Mouse (Mus musculus) liver, postnatal 0 days (tissue): Measurements from ENCODE around the gene Tmem183a. TPM values are rescaled to one million over a fixed set of nuclear protein-coding genes. Genes with fewer than 3 reads are reported as not detected.

Experiments
- ATAC-seq: fragments of 200-750 bp; cut with Nextera tagmentation; 2 replicates; pipeline ENCODE4 v1.8.0; 2017; ENCODE audit warnings: mild to moderate bottlenecking, moderate library complexity
- DNase-seq: peaks from one replicate; pipeline ENCODE4 v3.0.0-alpha.2; 2016
- H3K27ac ChIP-seq: fragments of 300-500 bp; sonication (generic); 2 replicates; pipeline ENCODE4 v1.5.1; 2014; ENCODE audit warnings: antibody characterized with exemption, moderate library complexity, mild to moderate bottlenecking, low read depth
- H3K27me3 ChIP-seq: fragments of 300-500 bp; sonication (generic); 2 replicates; pipeline ENCODE4 v1.6.1; 2014; ENCODE audit warnings: low read length, control low read depth, mixed read lengths; ENCODE audit not compliant: insufficient read depth
- H3K36me3 ChIP-seq: fragments of 300-500 bp; sonication (generic); replicated peaks from 2 replicates; pipeline ENCODE4 v1.6.1; 2014; ENCODE audit warnings: mild to moderate bottlenecking, control low read depth, low read length, moderate library complexity, mixed read lengths; ENCODE audit not compliant: insufficient read depth
- H3K4me1 ChIP-seq: fragments of 300-500 bp; sonication (generic); 2 replicates; pipeline ENCODE4 v1.6.1; 2014; ENCODE audit warnings: antibody characterized with exemption, mild to moderate bottlenecking, control low read depth; ENCODE audit not compliant: insufficient read depth
- H3K4me2 ChIP-seq: fragments of 300-500 bp; sonication (generic); 2 replicates; pipeline ENCODE4 v1.6.1; 2014; ENCODE audit warnings: low read depth, mild to moderate bottlenecking, low read length, moderate library complexity, mixed read lengths
- H3K4me3 ChIP-seq: fragments of 300-500 bp; sonication (generic); 2 replicates; pipeline ENCODE4 v1.5.1; 2014; ENCODE audit warnings: low read depth, low read length
- H3K9ac ChIP-seq: fragments of 300-500 bp; sonication (generic); replicated peaks from 2 replicates; pipeline ENCODE4 v1.6.1; 2014; ENCODE audit warnings: mild to moderate bottlenecking, moderate library complexity
- H3K9me3 ChIP-seq: fragments of 300-500 bp; sonication (generic); 2 replicates; pipeline ENCODE4 v1.6.1; 2016; ENCODE audit warnings: mild to moderate bottlenecking, control low read depth, low read length, mixed read lengths
- CTCF ChIP-seq: sonication (generic); IDR thresholded peaks from 2 replicates; pipeline ENCODE4 v1.5.1; 2016; ENCODE audit warnings: antibody characterized with exemption, low read depth
- EP300 ChIP-seq: IDR thresholded peaks from 2 replicates; pipeline ENCODE4 v1.6.1; 2016; ENCODE audit warnings: antibody characterized with exemption, low read depth, mild to moderate bottlenecking
- whole genome bisulfite sequencing: fragments of 180-500 bp; shearing (Covaris S2); extraction: QIAGEN DNeasy Blood & Tissue Kit; methylation state at CpG from one replicate; pipeline ENCODE4 v1.1.7; 2014; ENCODE audit not compliant: insufficient replicate concordance; 5-methylcytosine and 5-hydroxymethylcytosine counted together
- polyA plus RNA-seq: library from polyadenylated mRNA; unstranded; fragments of >200 nt; fragmentation: Nextera tagmentation; extraction: Ambion mirVana; gene quantifications from 2 replicates; pipeline ENCODE4 v1.2.1, GENCODE M21; 2015

The Tmem183a gene
- polyA plus RNA-seq, 1 experiment from 2014 or later = 46.1 TPM

DNA sequence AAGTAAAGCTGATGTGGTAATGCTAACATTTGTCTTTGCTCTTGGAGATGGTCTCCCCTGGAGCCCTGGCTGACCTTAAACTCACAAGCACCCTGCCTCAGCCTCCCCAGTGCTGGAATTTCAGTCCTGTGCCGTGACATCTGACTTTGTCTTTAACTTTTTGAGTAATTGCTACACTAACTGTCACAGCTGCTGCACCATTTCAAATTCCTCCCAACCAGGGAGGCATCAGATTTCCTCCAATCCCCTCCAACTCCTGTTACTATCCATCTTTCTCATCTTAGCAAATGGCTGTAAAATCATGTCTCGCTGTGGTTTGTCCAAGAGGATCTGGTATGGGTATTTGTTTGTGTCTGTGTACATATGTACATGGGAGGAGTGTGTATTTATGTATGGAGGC, 12.3 kb upstream of the Tmem183a start:
- Histone ChIP-seq H3K9ac (no peak overlapping the region), H3K27me3 (no peaks in the 10 kb centered on the region), H3K9me3 (peaks cover 11% of the 10 kb centered on the region), H3K4me1 (no peaks in the 10 kb centered on the region), H3K4me3 (no peak overlapping the region), H3K4me2 (no peak overlapping the region), H3K27ac (no peak overlapping the region), H3K36me3 (no peaks in the 10 kb centered on the region)
- TF ChIP-seq CTCF = no peak
- DNase-seq (no peak), ATAC-seq (no peak)
- WGBS = 62% methylated on average over 2 of the region's 2 CpGs

DNA sequence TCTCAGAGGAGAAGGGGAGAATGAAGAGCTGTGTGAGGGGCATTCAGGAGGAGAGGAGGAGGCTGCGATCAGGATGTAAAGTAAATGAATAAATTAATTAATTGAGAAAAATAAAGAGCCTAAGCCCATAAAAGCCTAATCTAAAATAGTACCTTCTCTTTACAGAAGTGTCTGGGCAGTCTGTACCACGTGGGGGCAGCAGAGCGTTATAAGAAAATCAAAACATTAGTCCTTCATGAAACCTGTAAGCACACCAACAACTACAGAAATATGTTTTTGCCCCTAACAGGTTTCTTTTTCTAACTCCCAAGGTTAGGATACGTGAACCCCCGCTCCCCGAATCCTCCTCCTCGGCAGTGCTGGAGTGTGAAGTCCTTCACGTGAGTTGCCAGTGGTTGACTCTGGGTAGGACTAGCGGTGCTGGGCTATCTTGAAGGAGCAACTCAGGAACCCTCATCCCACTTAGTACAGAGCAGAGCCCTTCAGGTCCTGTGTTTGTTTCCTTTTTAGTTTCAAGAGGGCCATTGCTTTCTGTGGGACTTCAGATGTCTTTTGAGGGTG, 7.1 kb upstream of the Tmem183a start:
- Histone ChIP-seq H3K4me1 (no peaks in the 10 kb centered on the region), H3K4me2 (no peak overlapping the region), H3K36me3 (no peaks in the 10 kb centered on the region), H3K9me3 (peaks cover 11% of the 10 kb centered on the region), H3K27ac (no peak overlapping the region), H3K9ac (no peak overlapping the region), H3K27me3 (no peaks in the 10 kb centered on the region), H3K4me3 (no peak overlapping the region)
- DNase-seq (peak; percentile 70), ATAC-seq (no peak)
- WGBS = 49% methylated on average over 9 of the region's 9 CpGs
- TF ChIP-seq CTCF (peak; percentile 75), EP300 (no peak)

DNA sequence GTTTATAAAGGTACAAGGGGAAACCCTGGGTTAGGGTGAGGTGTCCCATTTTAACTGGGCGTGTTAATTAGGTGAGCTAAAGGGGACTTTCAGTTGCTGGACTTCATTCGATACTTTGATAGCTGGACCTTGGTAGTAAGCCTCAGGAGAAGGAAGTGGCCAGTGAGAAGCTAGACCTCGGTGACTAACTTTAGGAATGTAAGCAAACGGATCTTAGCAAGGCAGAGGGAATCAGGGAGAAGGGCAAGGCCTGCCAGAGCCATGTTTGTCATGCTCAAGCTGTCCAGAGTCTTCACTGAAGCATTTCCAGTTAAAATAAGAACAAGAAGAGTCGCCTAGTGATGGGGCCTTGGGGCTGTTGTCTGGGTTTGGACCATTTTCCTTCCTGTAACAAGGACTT, 3.7 kb upstream of the Tmem183a start:
- TF ChIP-seq CTCF (no peak), EP300 (no peak)
- Histone ChIP-seq H3K4me2 (no peak overlapping the region), H3K9me3 (peaks cover 9% of the 10 kb centered on the region), H3K27me3 (no peaks in the 10 kb centered on the region), H3K4me3 (no peak overlapping the region), H3K4me1 (peaks cover 3% of the 10 kb centered on the region), H3K36me3 (peaks cover 2% of the 10 kb centered on the region; the same call in 1 of the 2 replicates), H3K9ac (no peak overlapping the region), H3K27ac (no peak overlapping the region)
- ATAC-seq = no peak
- 59% methylated on average over 5 of the region's 5 CpGs for WGBS
- DNase-seq = no peak

DNA sequence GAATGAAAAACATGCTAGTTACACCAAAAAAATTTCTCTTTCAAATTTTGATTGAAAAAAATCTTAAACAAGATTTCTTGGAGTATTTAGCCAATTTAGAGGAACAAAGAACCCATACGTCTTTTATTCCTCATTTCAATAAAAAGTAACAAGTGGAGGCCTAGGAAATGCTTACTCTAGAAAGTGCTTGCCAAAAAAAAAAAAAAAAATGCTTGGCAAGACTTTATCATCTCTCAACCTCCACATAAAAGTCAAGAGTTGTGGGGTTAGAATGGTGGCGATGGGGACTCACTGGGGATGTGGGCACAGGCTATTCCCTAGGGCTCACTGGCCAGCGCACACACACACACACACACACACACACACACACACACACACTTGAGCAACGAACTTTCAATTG, 1.4 kb upstream of the Tmem183a start:
- Histone ChIP-seq H3K27ac (no peak overlapping the region), H3K4me1 (peaks cover 13% of the 10 kb centered on the region), H3K36me3 (peaks cover 18% of the 10 kb centered on the region), H3K9ac (no peak overlapping the region), H3K4me3 (no peak overlapping the region), H3K27me3 (no peaks in the 10 kb centered on the region), H3K9me3 (no peaks in the 10 kb centered on the region), H3K4me2 (no peak overlapping the region)
- 64% methylated on average over 4 of the region's 4 CpGs for WGBS
- DNase-seq (no peak), ATAC-seq (no peak)
- no peak for TF ChIP-seq EP300
- TF ChIP-seq CTCF = no peak

DNA sequence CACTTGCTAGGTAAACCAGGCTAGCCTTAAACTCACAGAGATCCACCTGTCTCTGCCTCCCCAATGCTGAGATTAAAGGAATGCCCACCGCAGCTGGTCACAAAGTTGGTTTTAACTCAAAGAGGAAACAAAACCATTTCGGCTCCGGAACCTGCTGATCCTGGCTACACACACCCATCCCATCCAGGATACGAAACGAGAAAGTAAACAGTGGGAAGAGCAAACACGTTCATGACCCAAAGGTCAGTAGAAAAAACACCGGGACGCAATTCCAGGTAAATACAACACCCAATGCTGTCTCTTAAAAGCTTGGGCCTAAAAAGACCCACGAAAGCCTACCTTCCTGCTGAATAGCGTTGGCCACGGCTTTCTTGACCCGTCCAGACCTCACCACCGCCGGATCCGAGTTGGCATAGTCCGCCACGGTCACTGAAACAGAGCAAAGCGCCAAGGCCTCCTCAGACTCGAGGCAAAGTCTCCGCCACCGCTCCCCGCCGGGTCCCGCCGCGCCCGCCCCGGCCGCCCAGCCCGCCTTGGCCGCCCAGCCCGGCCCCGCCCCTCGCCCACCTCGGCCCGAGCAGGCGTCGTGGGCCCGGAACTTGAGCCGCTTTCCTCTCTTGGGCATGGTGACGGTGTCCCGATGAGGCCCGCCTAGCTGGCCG, 453 bp downstream of the Tmem183a start:
- H3K9ac ChIP-seq = peak overlapping the region; percentile 93
- H3K4me3 ChIP-seq = peak overlapping the region; percentile 82
- WGBS = 1% methylated on average over 38 of the region's 44 CpGs
- ATAC-seq (peak; percentile 80), DNase-seq (no peak)
- no peaks in the 10 kb centered on the region for H3K9me3 ChIP-seq
- peak overlapping the region; percentile 96 for H3K27ac ChIP-seq
- H3K27me3 ChIP-seq = no peaks in the 10 kb centered on the region
- H3K4me2 ChIP-seq = peak overlapping the region; percentile 68
- peaks cover 28% of the 10 kb centered on the region for H3K36me3 ChIP-seq
- TF ChIP-seq EP300 (peak; percentile 35; the same call in 1 of the 2 replicates), CTCF (no peak)
- H3K4me1 ChIP-seq = peaks cover 13% of the 10 kb centered on the region

DNA sequence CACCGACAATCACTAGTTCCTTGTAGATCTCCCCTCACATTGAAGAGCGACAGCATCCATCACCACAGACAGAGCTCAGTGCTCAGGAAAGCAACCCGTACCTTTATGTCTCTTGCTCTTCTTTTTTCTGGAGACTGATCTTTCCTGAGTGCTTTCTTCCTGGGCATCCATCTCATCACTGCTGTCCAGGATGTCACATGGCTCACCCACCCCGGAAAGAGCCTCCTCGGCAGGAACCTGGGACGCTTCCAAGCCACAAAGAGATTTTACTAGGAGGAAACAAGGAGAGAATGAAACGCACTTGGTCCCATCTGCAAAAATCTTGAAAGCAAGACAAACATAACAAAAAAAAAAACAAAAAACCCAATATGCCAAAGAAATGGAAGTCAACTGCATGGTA, 1.1 kb downstream of the Tmem183a start:
- Histone ChIP-seq H3K4me3 (peak overlapping the region; percentile 82), H3K4me1 (peaks cover 13% of the 10 kb centered on the region), H3K27ac (peak overlapping the region; percentile 96), H3K9me3 (no peaks in the 10 kb centered on the region), H3K36me3 (peaks cover 35% of the 10 kb centered on the region), H3K27me3 (no peaks in the 10 kb centered on the region), H3K4me2 (peak overlapping the region; percentile 68), H3K9ac (peak overlapping the region; percentile 93)
- ATAC-seq = no peak
- WGBS = 60% methylated on average over 7 of the region's 7 CpGs
- DNase-seq = no peak
- TF ChIP-seq EP300 = no peak
- TF ChIP-seq CTCF = no peak
